Mouse (Mus musculus) spleen, adult 2 months (tissue): ENCODE measurements around the gene Gstt1. TPM values are rescaled to one million over a fixed set of nuclear protein-coding genes. Genes with fewer than 3 reads are reported as not detected.

Source experiments
- DNase-seq, 2 experiments: peaks; one replicate each; pipeline versions ENCODE4 v3.0.0 to v3.0.0-alpha.2; 2012 to 2021; ENCODE audit warnings: low spot score in 2 of 2, low read depth in 1 of 2
- H3K27ac ChIP-seq: fragments of 200-500 bp; 2 replicates; pipeline ENCODE4 v1.5.1; 2012; ENCODE audit warnings: low read length, inconsistent platforms; ENCODE audit not compliant: insufficient read depth
- H3K27me3 ChIP-seq: fragments of 200-500 bp; 2 replicates; pipeline ENCODE4 v1.6.1; 2012; ENCODE audit warnings: mild to moderate bottlenecking, moderate library complexity, low read length, inconsistent platforms; ENCODE audit not compliant: control insufficient read depth, insufficient read depth
- H3K36me3 ChIP-seq: fragments of 200-500 bp; 2 replicates; pipeline ENCODE4 v1.6.1; 2012; ENCODE audit warnings: mild to moderate bottlenecking, low read length, inconsistent platforms; ENCODE audit not compliant: control insufficient read depth, insufficient read depth
- H3K4me1 ChIP-seq: fragments of 200-500 bp; 2 replicates; pipeline ENCODE4 v1.6.1; 2011; ENCODE audit warnings: inconsistent platforms; ENCODE audit not compliant: control insufficient read depth, insufficient read depth, insufficient read length
- H3K4me3 ChIP-seq: fragments of 200-500 bp; 2 replicates; pipeline ENCODE4 v1.5.1; 2011; ENCODE audit warnings: mild to moderate bottlenecking, inconsistent platforms; ENCODE audit not compliant: insufficient read depth, insufficient read length; ENCODE audit errors: extremely low read depth
- CTCF ChIP-seq: fragments of 200-500 bp; IDR thresholded peaks from 2 replicates; pipeline ENCODE4 v1.5.1; 2011; ENCODE audit warnings: mild to moderate bottlenecking, inconsistent platforms; ENCODE audit not compliant: insufficient read depth, insufficient read length, insufficient replicate concordance; ENCODE audit errors: extremely low read depth
- POLR2A ChIP-seq: fragments of 200-500 bp; IDR thresholded peaks from 2 replicates; pipeline ENCODE4 v1.6.1; 2011; ENCODE audit warnings: low read depth, low read length, inconsistent platforms
- WGBS: fragments of 180-500 bp; shearing (Covaris S2); methylation state at CpG from one replicate; pipeline ENCODE4 v1.1.7; 2018; 5-methylcytosine and 5-hydroxymethylcytosine counted together
- polyA plus RNA-seq: library from polyadenylated mRNA; depleted of rRNA; stranded (reverse); fragments of >200 nt; gene quantifications from 2 replicates; pipeline ENCODE4 v1.2.3, GENCODE M21; 2012

The Gstt1 gene
- polyA plus RNA-seq, 1 experiment = 28.5 TPM

DNA sequence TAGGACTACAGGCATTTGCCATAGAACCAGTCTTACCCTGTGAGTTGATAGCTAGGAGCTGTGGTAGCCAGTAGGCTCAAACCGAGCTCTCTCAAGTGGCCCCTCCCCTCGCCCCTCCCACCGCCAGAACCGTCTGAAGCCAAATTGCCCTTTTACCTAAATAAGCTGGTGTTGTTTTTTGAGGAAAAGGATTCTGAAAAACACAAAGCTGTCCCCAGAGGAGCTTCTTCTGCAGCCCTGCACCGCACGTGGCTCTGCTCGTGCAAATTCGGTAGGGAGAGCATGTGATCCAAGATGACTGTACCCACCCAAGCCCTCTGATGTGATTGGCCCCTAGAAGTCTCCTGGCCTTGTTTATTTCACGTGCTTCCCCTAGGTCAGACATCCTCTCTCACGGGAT, 36.9 kb upstream of the Gstt1 start:
- peak; percentile 57 to 77 for DNase-seq
- Histone ChIP-seq H3K4me1 (peaks cover 13% of the 10 kb centered on the region; the same call in 1 of the 2 replicates), H3K4me3 (peak overlapping the region; percentile 54), H3K36me3 (no peaks in the 10 kb centered on the region), H3K27me3 (no peaks in the 10 kb centered on the region), H3K27ac (peak overlapping the region; percentile 78)
- TF ChIP-seq CTCF (no peak), POLR2A (no peak)
- under 1% methylated on average over 10 of the region's 10 CpGs for WGBS

- Histone ChIP-seq H3K27me3 (no peaks in the 10 kb centered on the region), H3K4me1 (peaks cover 13% of the 10 kb centered on the region; the same call in 1 of the 2 replicates), H3K27ac (peak overlapping the region; percentile 78), H3K36me3 (no peaks in the 10 kb centered on the region), H3K4me3 (peak overlapping the region; percentile 61)
- TF ChIP-seq CTCF (no peak), POLR2A (no peak)
- WGBS = 7% methylated on average over 9 of the region's 9 CpGs
- no peak for DNase-seq
Measured at GRCm38 (mm10) chr10:75834721-75835120, 36.3 kb upstream of the Gstt1 start.

DNA sequence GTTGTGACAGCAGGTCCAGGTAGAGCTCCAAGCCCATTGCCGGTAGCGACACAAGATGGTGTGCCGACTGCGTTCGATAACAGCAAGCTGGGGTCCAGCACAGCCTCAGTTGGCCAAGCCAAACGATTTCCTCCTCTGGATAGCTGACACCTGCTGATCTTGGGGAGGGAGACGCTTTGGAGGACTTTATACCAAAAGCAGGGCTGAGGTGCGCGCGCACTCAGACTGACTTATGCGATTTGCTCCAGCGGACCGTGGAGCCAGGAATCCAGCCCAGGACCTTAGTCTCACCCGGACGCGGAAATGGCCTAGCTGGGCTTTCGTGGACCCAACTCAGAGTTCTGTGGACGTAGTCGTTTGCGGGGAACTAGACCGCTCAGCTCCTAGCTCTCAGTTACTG, 35.9 kb upstream of the Gstt1 start:
- peak overlapping the region; percentile 61 for H3K4me3 ChIP-seq
- peaks cover 13% of the 10 kb centered on the region; the same call in 1 of the 2 replicates for H3K4me1 ChIP-seq
- no peak; the same call in 1 of the 2 replicates for TF ChIP-seq POLR2A
- TF ChIP-seq CTCF = no peak
- H3K36me3 ChIP-seq = no peaks in the 10 kb centered on the region
- H3K27me3 ChIP-seq = no peaks in the 10 kb centered on the region
- peak overlapping the region; percentile 73 for H3K27ac ChIP-seq
- WGBS = 3% methylated on average over 21 of the region's 21 CpGs
- DNase-seq = peak; percentile 37 to 66

GRCm38 (mm10) chr10:75833456-75834080, 35.2 kb upstream of the Gstt1 start:
- TF ChIP-seq POLR2A = no peak
- TF ChIP-seq CTCF = no peak
- Histone ChIP-seq H3K27me3 (no peaks in the 10 kb centered on the region), H3K36me3 (no peaks in the 10 kb centered on the region), H3K4me1 (peaks cover 13% of the 10 kb centered on the region; the same call in 1 of the 2 replicates), H3K4me3 (peak overlapping the region; percentile 61), H3K27ac (peak overlapping the region; percentile 63)
- 12% methylated on average over 21 of the region's 21 CpGs for WGBS
- peak in 1 of 2 experiments; percentile 42 for DNase-seq

GRCm38 (mm10) chr10:75832272-75832895, 34.0 kb upstream of the Gstt1 start:
- Histone ChIP-seq H3K27me3 (no peaks in the 10 kb centered on the region), H3K36me3 (no peaks in the 10 kb centered on the region), H3K4me3 (no peak overlapping the region), H3K27ac (no peak overlapping the region), H3K4me1 (peaks cover 9% of the 10 kb centered on the region; the same call in 1 of the 2 replicates)
- TF ChIP-seq POLR2A (no peak), CTCF (peak; percentile 69; the same call in 1 of the 2 replicates)
- DNase-seq = peak; percentile 52 to 70
- 74% methylated on average over 13 of the region's 13 CpGs for WGBS

GRCm38 (mm10) chr10:75830275-75830670, 31.9 kb upstream of the Gstt1 start:
- TF ChIP-seq POLR2A (no peak), CTCF (no peak)
- H3K4me1 ChIP-seq = 0 out of 2 replicates have a peak, but pooled peaks cover 5% of the 10 kb centered on the region

More at GRCm38 (mm10) chr10:75830275-75830670, 31.9 kb upstream of the Gstt1 start:
- no peak for DNase-seq
- Histone ChIP-seq H3K27ac (no peak overlapping the region), H3K27me3 (no peaks in the 10 kb centered on the region), H3K36me3 (no peaks in the 10 kb centered on the region), H3K4me3 (no peak overlapping the region)
- 80% methylated on average over 2 of the region's 2 CpGs for WGBS
